Mouse (Mus musculus) lung, embryonic 14.5 days (tissue): ENCODE measurements around the gene Gpr27. TPM values are rescaled to one million over a fixed set of nuclear protein-coding genes. Genes with fewer than 3 reads are reported as not detected.
A peak's percentile ranks its signal among the peaks of the same experiment; 100 is the strongest.

Source experiments
- ATAC-seq: fragments of 200-750 bp; cut with Nextera tagmentation; 2 replicates; pipeline ENCODE4 v1.8.0; 2017; ENCODE audit warnings: mild to moderate bottlenecking, moderate TSS enrichment, moderate library complexity; ENCODE audit not compliant: insufficient read depth
- DNase-seq: peaks from one replicate; pipeline ENCODE4 v3.0.0-alpha.2; 2015
- H3K27ac ChIP-seq: fragments of 300-500 bp; sonication (generic); 2 replicates; pipeline ENCODE4 v1.5.1; 2014; ENCODE audit warnings: low read depth, mild to moderate bottlenecking, moderate library complexity
- H3K27me3 ChIP-seq: fragments of 300-500 bp; sonication (generic); 2 replicates; pipeline ENCODE4 v1.6.1; 2014; ENCODE audit warnings: low read length, control low read depth; ENCODE audit not compliant: insufficient read depth
- H3K36me3 ChIP-seq: fragments of 300-500 bp; sonication (generic); 2 replicates; pipeline ENCODE4 v1.6.1; 2014; ENCODE audit warnings: control low read depth; ENCODE audit not compliant: insufficient read depth
- H3K4me1 ChIP-seq: fragments of 300-500 bp; sonication (generic); 2 replicates; pipeline ENCODE4 v1.6.1; 2014; ENCODE audit warnings: antibody characterized with exemption, control low read depth; ENCODE audit not compliant: insufficient read depth
- H3K4me2 ChIP-seq: fragments of 300-500 bp; sonication (generic); 2 replicates; pipeline ENCODE4 v1.6.1; 2014; ENCODE audit warnings: mild to moderate bottlenecking
- H3K4me3 ChIP-seq: fragments of 300-500 bp; sonication (generic); 2 replicates; pipeline ENCODE4 v1.5.1; 2014; ENCODE audit warnings: low read depth, low read length
- H3K9ac ChIP-seq: fragments of 300-500 bp; sonication (generic); 2 replicates; pipeline ENCODE4 v1.6.1; 2014
- H3K9me3 ChIP-seq: fragments of 300-500 bp; sonication (generic); 2 replicates; pipeline ENCODE4 v1.6.1; 2016; ENCODE audit warnings: low read depth, low read length, control low read depth
- CTCF ChIP-seq: IDR thresholded peaks from 2 replicates; pipeline ENCODE4 v1.5.1; 2016; ENCODE audit warnings: antibody characterized with exemption, low read depth
- WGBS: fragments of 180-500 bp; shearing (Covaris S2); extraction: QIAGEN DNeasy Blood & Tissue Kit; methylation state at CpG from one replicate; pipeline ENCODE4 v1.1.7; 2014; 5-methylcytosine and 5-hydroxymethylcytosine counted together
- polyA plus RNA-seq: library from polyadenylated mRNA; unstranded; fragments of >200 nt; fragmentation: Nextera tagmentation; extraction: Ambion mirVana; gene quantifications from 2 replicates; pipeline ENCODE4 v1.2.1, GENCODE M21; 2014

The Gpr27 gene
- polyA plus RNA-seq, 1 experiment from 2014 or later: 6.5 TPM

DNA sequence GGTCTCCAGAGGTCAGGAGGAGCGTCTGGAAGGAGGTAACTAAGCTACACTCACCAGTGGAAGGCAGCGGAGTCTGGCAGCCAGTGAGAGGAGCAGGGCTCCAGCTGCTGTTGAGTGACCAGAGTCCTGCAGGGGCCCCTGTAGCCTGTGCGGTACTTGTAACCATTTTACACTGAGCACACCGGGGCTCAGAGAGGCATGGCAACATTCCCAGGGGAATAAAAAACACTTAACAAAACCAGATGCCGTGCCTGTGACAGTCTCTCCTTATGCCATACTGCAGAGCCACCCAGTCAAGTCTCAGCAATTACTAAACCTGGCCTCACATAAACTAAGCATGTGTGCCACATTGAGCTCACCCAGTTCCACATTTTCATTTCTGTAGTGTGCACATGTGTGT, 38.1 kb upstream of the Gpr27 start:
- no peak for TF ChIP-seq CTCF
- no peak overlapping the region for H3K4me2 ChIP-seq
- H3K4me3 ChIP-seq: no peak overlapping the region
- no peak overlapping the region for H3K27ac ChIP-seq
- H3K27me3 ChIP-seq: no peaks in the 10 kb centered on the region
- no peaks in the 10 kb centered on the region for H3K9me3 ChIP-seq
- DNase-seq (no peak), ATAC-seq (no peak)
- H3K36me3 ChIP-seq: no peaks in the 10 kb centered on the region
- no peaks in the 10 kb centered on the region for H3K4me1 ChIP-seq
- 26% methylated on average over 5 of the region's 5 CpGs for WGBS
- H3K9ac ChIP-seq: no peak overlapping the region

DNA sequence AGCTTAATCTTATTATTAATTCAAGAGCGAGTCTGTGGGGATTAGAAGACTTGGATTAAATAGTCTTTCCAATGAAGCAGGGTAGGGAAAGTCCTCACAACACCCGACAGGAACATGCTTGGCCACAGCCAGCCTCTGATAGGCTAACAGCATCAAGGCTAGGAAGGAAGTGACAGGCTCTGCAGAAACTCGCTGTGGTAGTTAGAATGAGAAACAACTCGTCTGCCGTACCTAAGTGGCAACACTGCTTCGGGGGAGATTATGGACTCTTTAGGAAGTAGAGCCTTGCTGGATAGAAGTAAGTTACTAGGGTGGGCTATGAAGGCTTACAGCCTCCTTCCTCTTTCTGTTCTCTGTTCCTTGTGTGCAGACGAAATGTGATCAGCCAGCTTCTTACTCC, 37.0 kb upstream of the Gpr27 start:
- H3K4me1 ChIP-seq: 0 out of 2 replicates have a peak, but pooled peaks cover under 1% of the 10 kb centered on the region
- no peak overlapping the region for H3K4me2 ChIP-seq
- H3K4me3 ChIP-seq: no peak overlapping the region
- WGBS: 47% methylated on average over 7 of the region's 7 CpGs
- H3K27ac ChIP-seq: no peak overlapping the region
- H3K9me3 ChIP-seq: no peaks in the 10 kb centered on the region
- H3K36me3 ChIP-seq: no peaks in the 10 kb centered on the region
- DNase-seq (no peak), ATAC-seq (no peak)
- TF ChIP-seq CTCF: no peak
- no peaks in the 10 kb centered on the region for H3K27me3 ChIP-seq
- no peak overlapping the region for H3K9ac ChIP-seq

DNA sequence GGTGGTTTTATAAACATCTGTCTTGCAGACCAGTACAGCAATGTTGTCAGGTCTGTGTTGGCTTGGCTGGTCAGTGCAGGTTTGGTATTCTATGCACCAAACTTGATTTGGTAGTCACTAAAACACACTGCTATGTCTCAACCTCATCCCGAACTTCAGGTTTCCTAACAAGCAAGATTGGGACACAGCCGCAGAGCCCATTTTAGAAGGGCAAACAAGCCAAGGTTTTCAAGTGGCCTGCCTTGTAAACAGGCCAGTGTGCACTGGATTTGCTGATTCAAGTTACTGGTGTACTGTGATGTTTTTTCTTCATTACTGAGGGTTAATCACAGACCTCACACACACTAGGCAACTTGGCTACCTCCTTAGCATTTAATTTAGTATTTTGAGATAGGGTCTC, 36.4 kb upstream of the Gpr27 start:
- no peak overlapping the region for H3K4me3 ChIP-seq
- no peak overlapping the region for H3K27ac ChIP-seq
- no peak overlapping the region for H3K4me2 ChIP-seq
- peaks cover 6% of the 10 kb centered on the region; the same call in 1 of the 2 replicates for H3K4me1 ChIP-seq
- no peak for ATAC-seq
- H3K27me3 ChIP-seq: no peaks in the 10 kb centered on the region
- no peaks in the 10 kb centered on the region for H3K9me3 ChIP-seq
- H3K36me3 ChIP-seq: no peaks in the 10 kb centered on the region
- 67% methylated on average over 2 of the region's 2 CpGs for WGBS
- no peak overlapping the region for H3K9ac ChIP-seq
- TF ChIP-seq CTCF: no peak
- DNase-seq: no peak

DNA sequence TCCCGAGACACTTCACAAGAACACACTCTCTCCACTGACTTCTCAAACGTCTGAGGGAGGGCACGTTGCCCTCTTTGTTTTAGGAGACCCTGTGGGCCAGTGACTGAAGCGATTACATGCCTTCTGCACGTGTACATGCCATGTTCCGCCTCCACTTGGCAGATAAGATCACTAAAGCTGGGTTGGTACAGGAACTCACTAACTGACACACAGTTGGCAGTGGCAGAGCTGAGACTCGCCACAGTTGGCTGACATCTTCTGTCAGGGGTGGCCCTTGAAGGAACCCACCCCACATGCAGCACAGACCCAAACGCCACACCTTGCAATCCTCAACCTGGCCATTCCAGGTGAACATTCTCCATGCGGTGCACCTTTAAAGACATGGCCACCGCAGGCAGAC, 33.9 kb upstream of the Gpr27 start:
- TF ChIP-seq CTCF: no peak
- Histone ChIP-seq H3K36me3 (no peaks in the 10 kb centered on the region), H3K4me1 (peaks cover 6% of the 10 kb centered on the region; the same call in 1 of the 2 replicates), H3K4me2 (no peak overlapping the region), H3K9me3 (no peaks in the 10 kb centered on the region), H3K4me3 (no peak overlapping the region), H3K27ac (no peak overlapping the region), H3K27me3 (no peaks in the 10 kb centered on the region), H3K9ac (no peak overlapping the region)
- DNase-seq: no peak
- WGBS: 80% methylated on average over 10 of the region's 10 CpGs
- ATAC-seq: no peak

DNA sequence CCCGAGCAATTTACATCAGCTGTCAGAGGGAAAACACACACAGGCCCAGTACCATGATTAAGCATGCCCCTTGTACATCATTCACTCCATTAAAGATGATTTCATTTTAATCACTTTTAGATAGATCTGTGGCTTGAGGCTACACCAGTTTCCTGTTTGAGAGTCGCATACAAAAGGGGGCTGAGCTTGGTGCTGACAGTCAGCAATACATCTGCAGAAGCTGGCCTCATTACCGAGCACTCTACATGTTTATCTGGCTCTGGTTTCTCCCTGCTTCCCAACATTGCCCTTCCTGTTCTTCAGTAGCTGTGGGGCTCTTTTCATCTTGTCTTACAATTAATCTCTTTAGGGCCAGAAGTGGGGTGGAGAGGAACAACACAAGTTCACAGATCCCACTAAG, 32.0 kb upstream of the Gpr27 start:
- ATAC-seq (peak; percentile 54; the same call in 1 of the 2 replicates), DNase-seq (peak; percentile 70)
- Histone ChIP-seq H3K27ac (peak overlapping the region; percentile 38; the same call in 1 of the 2 replicates), H3K4me3 (no peak overlapping the region), H3K4me2 (no peak overlapping the region), H3K36me3 (no peaks in the 10 kb centered on the region), H3K4me1 (peaks cover 6% of the 10 kb centered on the region; the same call in 1 of the 2 replicates), H3K9me3 (no peaks in the 10 kb centered on the region), H3K9ac (no peak overlapping the region), H3K27me3 (no peaks in the 10 kb centered on the region)
- no peak for TF ChIP-seq CTCF
- WGBS: 17% methylated on average over 3 of the region's 3 CpGs

DNA sequence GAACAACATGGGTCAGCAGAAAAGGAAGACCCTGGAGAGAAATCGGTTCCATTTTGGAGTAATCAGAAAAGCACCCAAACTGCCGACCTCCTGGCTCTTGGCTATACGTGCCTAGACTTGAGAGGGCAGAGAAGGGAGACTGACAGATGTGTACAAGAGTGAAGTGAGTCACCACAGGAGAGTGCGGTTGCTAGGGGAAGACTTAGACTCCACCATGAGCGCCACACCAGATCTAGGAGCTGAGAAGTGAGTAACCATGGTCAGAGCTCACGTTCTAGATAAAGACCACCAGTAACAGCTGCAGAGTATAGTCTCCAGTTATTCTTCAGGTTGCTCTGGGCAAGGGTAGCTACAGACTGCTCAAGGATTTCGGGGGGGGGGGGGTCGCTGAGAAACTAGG, 29.2 kb upstream of the Gpr27 start:
- ATAC-seq: no peak
- WGBS: 72% methylated on average over 8 of the region's 8 CpGs
- Histone ChIP-seq H3K27ac (no peak overlapping the region), H3K4me2 (no peak overlapping the region), H3K4me1 (peaks cover 11% of the 10 kb centered on the region), H3K9me3 (no peaks in the 10 kb centered on the region), H3K9ac (no peak overlapping the region), H3K36me3 (no peaks in the 10 kb centered on the region), H3K27me3 (no peaks in the 10 kb centered on the region), H3K4me3 (no peak overlapping the region)
- TF ChIP-seq CTCF: no peak
- no peak for DNase-seq

DNA sequence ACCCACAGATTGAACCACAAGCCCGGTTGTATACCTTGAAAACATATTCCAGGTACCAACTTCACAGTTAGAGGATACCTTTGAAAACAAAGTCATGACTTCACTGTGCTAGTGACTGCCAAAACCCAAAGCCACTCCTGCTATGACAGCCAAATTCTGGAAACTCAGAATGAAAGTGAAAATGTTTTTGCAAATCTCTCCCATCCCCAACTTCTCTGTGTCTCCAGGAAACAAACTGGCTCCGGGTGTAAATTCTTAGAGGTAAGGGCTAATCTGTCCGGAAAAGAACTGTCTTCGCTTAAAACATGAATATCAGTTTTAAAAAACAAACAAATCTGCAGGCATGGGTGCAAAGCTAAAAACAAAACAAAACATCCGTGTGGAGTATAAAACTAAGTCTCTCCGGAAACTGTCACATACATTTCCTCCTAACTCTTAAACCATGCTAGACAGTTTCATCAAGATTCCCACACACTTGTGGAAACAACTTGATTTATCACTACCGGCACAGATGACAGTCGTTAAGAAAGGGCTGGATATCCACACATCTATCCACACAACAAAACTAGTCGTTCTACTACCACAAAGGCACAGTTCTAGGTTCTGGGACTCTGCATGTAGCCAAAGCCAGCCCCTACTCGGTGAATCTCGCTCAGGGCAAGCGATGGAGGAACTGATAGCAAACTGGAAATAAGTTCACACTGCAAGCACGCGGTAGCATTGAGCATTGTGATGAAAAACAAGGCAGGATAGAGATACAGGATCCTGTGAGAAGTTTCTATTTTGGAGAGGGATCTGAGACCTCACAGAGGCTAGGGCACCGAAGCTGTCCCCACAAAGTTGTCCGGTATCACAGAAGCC, 26.8 kb upstream of the Gpr27 start:
- no peaks in the 10 kb centered on the region for H3K27me3 ChIP-seq
- DNase-seq (peak; percentile 51), ATAC-seq (no peak)
- peak overlapping the region; percentile 84 for H3K4me2 ChIP-seq
- peaks cover 8% of the 10 kb centered on the region for H3K4me1 ChIP-seq
- H3K27ac ChIP-seq: peak overlapping the region; percentile 42; the same call in 1 of the 2 replicates
- no peak for TF ChIP-seq CTCF
- peak overlapping the region; percentile 84 for H3K9ac ChIP-seq
- H3K9me3 ChIP-seq: no peaks in the 10 kb centered on the region
- H3K36me3 ChIP-seq: no peaks in the 10 kb centered on the region
- H3K4me3 ChIP-seq: peak overlapping the region; percentile 80
- 12% methylated on average over 16 of the region's 16 CpGs for WGBS
